Mouse (Mus musculus): ENCODE measurements around the gene Bglap. TPM values are rescaled to one million over a fixed set of nuclear protein-coding genes. Genes with fewer than 3 reads are reported as not detected.

The Bglap gene
- total RNA-seq, 2 experiments from 2014 or later, result not detected

DNA sequence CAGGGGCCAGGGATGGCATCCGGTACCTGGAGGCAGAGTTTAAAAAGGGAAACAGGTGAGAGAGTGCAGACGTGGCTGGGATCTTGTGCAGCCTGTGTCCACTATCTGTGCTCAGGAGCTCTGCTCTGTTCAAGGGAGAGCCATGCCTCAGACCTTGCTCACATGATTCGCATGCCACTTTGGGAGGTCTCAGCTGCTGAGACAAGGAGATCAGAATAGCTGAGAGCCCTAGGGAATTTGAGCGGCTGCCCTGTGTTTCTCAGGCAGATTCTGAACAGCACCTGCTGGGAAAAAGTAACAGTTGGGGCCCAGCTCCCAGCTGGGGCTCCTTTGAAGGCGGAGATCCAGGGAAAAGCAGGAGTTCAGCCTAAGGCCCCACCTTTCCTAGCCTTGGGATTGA is 24.7 kb downstream of the Bglap start:
- no peak for ATAC-seq (replicated peaks; ENCODE audit: low FRiP score, poor library complexity, severe bottlenecking)

DNA sequence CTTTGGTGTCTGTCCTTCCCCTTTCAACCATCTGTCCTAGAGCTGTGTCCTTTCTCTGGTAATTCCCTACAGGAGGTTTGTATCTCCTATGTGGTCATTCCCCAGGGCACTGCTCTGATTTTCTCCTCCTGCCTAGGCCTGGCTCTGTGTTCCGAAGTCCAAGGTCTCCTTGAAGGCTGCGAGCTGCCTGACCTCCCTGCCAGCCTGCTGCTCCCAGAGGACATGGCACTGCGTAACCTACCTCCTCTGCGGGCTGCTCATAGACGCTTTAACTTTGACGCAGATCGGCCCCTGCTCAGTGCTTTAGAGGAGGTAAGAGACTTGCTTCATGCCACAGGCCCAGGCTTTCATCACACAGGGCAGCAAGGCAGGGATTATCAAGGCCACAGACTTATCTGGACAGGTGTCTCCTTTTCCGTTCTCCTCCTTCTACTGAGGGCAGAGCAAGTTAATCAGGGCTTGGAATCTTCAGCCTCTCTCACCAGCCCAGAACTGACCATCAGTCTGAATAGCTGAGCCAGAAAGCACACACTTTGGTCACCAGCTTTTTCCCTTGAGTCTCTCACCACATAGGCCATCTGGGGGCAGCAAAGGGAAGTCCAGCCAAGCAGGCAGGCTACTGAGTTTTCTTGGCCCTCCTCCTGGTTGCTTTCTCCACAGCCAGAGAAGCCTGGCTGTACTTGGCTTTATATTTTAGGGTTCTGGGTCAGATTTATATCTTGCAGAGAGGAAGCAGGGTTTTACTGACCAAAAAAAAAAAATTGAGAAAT is 29.7 kb downstream of the Bglap start:
- ATAC-seq (replicated peaks; ENCODE audit: low FRiP score, poor library complexity, severe bottlenecking), result no peak

DNA sequence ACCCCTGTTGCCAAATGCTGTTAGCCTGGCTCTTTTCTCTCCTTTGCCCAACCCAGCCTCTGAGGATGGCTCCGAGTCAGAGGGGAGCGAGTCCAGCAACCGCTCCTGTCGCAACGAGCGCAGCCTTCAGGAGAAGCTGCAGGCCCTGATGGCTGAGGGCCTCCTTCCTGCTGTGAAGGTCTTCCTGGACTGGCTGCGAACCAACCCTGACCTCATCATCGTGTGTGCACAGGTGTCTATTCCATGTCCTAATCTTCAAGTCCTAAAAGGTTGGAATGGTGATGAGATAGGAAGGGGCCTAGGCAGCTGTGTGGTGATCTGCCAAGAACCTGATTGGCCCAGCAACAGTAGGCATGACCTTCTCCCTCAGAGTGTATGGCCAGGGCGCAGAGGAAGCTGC is 31.4 kb downstream of the Bglap start:
- ATAC-seq (replicated peaks; ENCODE audit: low FRiP score, poor library complexity, severe bottlenecking), result no peak

DNA sequence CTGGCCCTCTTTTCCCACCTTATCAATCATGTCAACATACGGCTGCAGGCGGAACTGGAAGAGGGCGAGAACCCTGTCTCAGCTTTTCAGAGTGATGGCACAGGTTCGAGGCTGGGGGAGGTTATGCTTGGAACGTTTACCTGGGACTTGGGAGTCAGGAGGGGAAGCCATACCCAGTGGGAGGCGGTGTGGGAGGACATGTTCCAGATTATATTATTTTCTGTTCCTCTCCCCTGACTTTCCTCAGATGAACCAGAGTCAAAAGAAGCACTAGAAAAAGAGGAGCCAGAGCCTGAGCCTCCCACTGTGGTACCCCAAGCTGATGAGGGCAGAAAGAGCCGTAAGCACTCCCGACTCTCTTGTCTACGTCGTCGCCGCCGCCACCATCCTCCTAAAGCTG is 33.5 kb downstream of the Bglap start:
- ATAC-seq (replicated peaks; ENCODE audit: low FRiP score, poor library complexity, severe bottlenecking), result no peak

DNA sequence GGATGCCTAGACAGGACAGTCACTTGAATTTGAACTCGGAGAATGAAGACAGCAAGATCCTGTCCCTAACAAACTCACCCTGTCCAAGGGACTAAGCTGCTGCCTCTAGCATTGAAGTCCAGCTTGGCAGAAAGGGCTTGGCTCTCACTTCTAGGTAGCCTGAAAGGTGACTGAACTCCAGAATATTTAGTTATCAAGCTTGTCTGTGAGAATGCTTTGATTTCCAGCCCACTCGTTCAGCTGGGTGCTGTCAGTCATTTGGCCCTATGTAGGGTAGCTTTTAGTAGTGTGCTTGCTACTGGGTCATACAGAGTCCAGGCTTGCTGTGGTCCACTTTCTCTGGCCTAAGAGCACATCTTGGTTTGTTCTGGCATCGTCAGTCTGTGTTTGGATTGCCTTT is 45.3 kb downstream of the Bglap start:
- no peak for ATAC-seq (replicated peaks; ENCODE audit: low FRiP score, poor library complexity, severe bottlenecking)

DNA sequence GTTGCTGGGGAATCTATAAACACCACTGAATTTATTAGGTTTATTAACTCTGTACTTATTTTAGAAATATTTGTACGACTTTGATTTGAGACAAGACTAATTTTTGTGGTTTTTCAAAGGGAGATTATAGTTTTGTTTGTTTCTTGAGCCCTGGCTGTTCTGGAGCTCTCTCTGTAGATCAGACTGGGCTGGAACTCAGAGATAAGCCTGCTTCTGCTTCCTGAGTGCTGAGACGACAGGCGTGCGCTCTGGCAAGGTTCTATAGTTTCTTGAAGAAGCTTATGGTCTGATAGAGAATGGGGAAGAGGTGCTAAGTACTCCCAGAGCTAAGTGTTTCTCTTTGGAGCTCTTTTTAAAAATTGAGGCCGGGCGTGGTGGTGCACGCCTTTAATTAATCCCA is 45.9 kb downstream of the Bglap start:
- ATAC-seq (replicated peaks; ENCODE audit: low FRiP score, poor library complexity, severe bottlenecking), result peak; percentile 49

DNA sequence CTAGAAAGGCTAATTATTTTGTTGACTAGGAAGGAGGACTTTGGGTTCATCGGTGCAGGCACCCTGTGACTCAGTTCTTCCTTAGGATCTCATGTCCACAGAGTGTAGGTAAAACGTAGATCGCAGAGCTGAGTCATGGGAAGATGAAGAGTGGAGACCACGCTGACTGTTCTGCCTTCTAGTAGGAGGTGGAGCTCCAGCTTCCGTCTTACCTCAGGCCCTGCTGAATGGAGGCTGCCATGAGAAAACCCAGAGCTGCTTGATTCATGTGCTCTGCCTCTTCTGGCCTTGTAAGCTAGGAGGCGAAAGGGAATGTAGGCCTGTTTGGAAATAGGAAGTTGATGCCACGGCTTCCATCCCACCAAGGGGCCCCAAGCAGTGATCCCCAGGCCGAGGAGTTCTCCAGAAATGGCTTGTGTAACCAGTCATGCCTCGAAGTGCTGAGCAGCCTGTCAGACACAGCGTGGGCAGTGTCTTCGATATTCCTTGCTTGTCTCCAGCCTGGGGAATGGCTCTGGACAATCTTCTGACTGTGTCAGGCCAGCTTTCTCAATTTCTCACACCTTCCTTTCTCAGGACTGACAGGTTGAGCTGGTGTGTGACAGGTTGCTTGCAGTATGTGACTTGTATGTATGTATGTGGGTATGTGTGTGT is 46.8 kb downstream of the Bglap start:
- ATAC-seq (replicated peaks; ENCODE audit: low FRiP score, poor library complexity, severe bottlenecking), result peak; percentile 50

DNA sequence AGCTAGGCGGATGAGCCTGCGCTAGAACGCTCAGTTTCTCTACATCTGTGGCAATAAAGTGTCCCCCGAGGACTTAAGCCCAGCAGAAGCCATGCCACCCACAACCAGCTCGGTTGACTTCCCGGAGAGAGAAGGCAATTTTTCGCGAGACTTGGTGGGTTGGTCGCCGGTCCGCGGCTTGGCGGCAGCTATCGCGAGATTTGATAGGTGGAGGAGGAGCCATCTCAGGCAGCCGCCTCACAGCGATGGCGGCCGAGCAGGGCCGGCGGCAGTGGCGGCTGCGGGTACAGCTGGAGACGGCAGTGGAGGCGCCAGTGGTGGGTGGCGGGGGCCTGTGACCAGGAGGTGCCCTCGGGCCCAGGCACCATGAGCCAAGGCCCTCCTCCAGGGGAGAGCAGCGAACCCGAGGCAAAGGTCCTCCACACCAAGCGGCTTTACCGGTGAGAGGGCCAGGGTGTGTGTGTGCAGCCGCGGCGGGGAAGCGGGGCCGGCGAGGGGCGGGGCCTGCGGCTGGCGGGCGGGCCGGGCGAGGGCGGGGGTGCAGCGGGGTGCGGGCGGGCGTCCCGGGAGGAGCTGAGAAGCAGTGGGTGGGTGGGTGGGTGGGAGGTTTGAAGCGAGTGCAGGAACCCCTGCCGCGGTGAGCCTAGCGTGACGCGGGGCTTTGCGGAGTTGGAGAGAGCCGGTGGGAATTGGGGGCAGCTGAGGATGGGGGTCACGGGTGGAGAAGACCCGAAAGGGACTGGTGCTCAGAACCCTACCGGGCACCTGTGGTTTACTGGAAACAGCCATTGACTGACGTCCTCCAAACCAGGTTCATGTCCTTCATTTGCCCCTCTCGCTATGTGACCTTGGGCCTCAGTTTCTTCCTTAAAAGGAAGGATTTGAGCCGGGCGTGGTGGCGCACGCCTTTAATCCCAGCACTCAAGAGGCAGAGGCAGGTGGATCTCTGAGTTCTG is 47.9 kb downstream of the Bglap start, which contains the start of the genes Tmem79 and Smg5:
Tmem79 (minus strand) TSS at position 91 of the 956 bp plus-strand sequence.
Smg5 (plus strand) TSS at position 203 of the 956 bp plus-strand sequence.
- peak; percentile 85 for ATAC-seq (replicated peaks; ENCODE audit: low FRiP score, poor library complexity, severe bottlenecking)

DNA sequence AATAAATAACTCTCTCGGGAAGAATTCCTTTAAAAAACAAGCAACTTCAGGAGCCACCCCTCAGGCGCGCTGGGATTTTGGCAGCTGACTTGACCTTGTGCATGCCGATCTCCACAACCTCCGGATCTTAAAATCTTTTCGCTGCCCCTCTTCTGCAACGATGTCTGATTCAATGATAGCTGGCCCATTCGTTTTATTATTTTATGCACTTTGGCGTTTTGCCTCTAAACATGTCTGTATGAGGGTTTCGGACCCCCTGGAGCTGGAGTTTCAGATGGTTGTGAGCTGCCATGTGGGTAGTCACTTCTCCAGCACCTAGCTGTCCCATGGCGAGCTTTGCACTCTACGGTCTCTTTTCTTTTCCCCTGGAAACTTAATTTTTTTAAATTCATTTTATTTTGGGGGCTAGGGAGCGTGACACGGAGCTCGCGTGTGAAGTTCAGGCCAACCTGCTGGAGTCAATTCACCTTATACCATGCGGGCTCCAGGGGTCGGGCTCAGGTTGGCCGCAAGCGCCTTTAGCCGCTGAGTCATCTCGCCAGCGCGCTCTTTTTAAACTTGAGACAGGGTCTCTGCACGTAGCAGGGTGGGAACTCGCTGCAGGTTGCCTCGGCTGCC is 48.7 kb downstream of the Bglap start:
- peak; percentile 60 for ATAC-seq (replicated peaks; ENCODE audit: low FRiP score, poor library complexity, severe bottlenecking)

DNA sequence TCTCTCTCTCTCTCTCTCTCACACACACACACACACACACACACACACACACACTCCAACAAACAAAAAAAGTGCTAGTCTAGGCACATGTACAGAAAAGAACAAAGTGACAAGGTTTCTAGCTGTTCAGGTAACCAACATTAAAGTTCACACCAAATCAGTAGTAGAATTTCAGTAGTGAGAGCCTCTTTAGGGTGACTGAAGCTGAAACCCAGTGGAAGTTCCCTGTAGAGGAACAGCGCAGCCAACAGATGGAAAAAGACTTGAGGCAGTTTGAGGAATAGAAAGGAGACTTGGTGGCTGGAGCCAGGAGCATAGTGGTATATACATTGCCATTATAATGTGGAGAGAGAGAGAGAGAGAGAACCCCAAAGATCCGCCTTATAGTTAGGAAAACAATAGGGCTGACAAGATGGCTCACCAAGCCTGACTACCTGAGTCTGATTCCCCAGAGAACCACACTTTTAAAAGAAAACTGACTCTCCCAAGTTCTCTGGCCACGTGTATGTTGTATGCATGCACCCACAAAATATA is 49.3 kb downstream of the Bglap start:
- ATAC-seq (replicated peaks; ENCODE audit: low FRiP score, poor library complexity, severe bottlenecking), result no peak

DNA sequence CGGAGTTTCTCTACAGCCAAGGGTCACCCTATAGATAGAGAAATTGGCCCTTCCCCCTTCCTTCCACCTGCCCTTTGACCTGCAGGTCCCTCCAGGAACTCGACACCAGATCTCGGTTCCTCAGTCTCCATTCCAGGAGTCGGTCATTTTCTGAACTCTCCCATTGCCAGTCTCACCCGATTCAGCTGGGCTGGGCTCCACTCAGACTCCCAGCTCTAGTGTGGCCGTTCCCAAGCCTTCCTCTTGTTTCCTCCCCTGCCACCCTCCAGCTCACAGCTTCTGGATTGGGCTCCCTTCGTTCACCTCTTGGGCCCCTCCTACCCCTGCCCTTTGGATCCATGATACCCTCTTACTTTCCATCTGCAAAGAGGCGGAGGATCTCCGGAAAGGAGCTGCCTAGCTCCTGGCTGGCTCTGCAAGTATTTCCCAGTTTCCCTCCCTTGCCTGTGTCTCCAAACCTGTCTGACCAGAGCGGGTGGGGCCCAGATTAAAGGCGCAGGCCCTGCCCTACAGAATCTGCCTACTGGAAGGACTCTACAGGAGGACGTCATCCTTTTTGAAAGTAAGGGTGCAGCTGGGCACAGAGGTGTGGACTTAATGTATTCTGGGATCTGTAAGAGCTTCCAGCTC is 50.1 kb downstream of the Bglap start:
- no peak for ATAC-seq (replicated peaks; ENCODE audit: low FRiP score, poor library complexity, severe bottlenecking)

Other genes with a start within 250 kb of the Bglap start
- 38.2 and 38.7 TPM in 2 replicates for gene Mef2d, start 242.1 kb downstream of the Bglap start, total RNA-seq (2015; ENCODE audit: low replicate concordance)
- gene Mef2d, start 242.1 kb downstream of the Bglap start, total RNA-seq (2017; ENCODE audit: low replicate concordance), result 11.3 and 19.8 TPM in 2 replicates
- not detected in 2 replicates for gene Rhbg, start 129.8 kb downstream of the Bglap start, total RNA-seq (2015; ENCODE audit: low replicate concordance)
- not detected in 2 replicates for gene Rhbg, start 129.8 kb downstream of the Bglap start, total RNA-seq (2017; ENCODE audit: low replicate concordance)
- not detected in 2 replicates for gene Gm38392, start 97.3 kb downstream of the Bglap start, total RNA-seq (2015; ENCODE audit: low replicate concordance)
- not detected in 2 replicates for gene Gm38392, start 97.3 kb downstream of the Bglap start, total RNA-seq (2017; ENCODE audit: low replicate concordance)
- gene Tsacc, start 87.5 kb downstream of the Bglap start, total RNA-seq (2015; ENCODE audit: low replicate concordance), result 5.0 TPM in 1 of 2 replicates, not detected in the other
- gene Tsacc, start 87.5 kb downstream of the Bglap start, total RNA-seq (2017; ENCODE audit: low replicate concordance), result not detected in 2 replicates
- 97.4 and 178 TPM in 2 replicates for gene Cct3, start 87.3 kb downstream of the Bglap start, total RNA-seq (2015; ENCODE audit: low replicate concordance)
- gene Cct3, start 87.3 kb downstream of the Bglap start, total RNA-seq (2017; ENCODE audit: low replicate concordance), result 48.6 and 66.1 TPM in 2 replicates
- gene Glmp, start 59.4 kb downstream of the Bglap start, total RNA-seq (2015; ENCODE audit: low replicate concordance), result 11.1 and 58.3 TPM in 2 replicates
- gene Glmp, start 59.4 kb downstream of the Bglap start, total RNA-seq (2017; ENCODE audit: low replicate concordance), result 5.9 and 13.1 TPM in 2 replicates
- not detected in 2 replicates for gene Tmem79, start 48.3 kb downstream of the Bglap start, total RNA-seq (2015; ENCODE audit: low replicate concordance)
- 0.09 TPM in 1 of 2 replicates, not detected in the other for gene Tmem79, start 48.3 kb downstream of the Bglap start, total RNA-seq (2017; ENCODE audit: low replicate concordance)
- 28.1 and 29.5 TPM in 2 replicates for gene Smg5, start 48.2 kb downstream of the Bglap start, total RNA-seq (2015; ENCODE audit: low replicate concordance)
- gene Smg5, start 48.2 kb downstream of the Bglap start, total RNA-seq (2017; ENCODE audit: low replicate concordance), result 45.1 and 58.0 TPM in 2 replicates
- 3.1 TPM in 1 of 2 replicates, not detected in the other for gene Paqr6, start 19.9 kb downstream of the Bglap start, total RNA-seq (2015; ENCODE audit: low replicate concordance)
- not detected in 2 replicates for gene Paqr6, start 19.9 kb downstream of the Bglap start, total RNA-seq (2017; ENCODE audit: low replicate concordance)
- gene Bglap3, start 11.7 kb downstream of the Bglap start, total RNA-seq (2015; ENCODE audit: low replicate concordance), result not detected in 2 replicates
- not detected in 2 replicates for gene Bglap3, start 11.7 kb downstream of the Bglap start, total RNA-seq (2017; ENCODE audit: low replicate concordance)
- not detected in 2 replicates for gene Bglap2, start 5.8 kb downstream of the Bglap start, total RNA-seq (2015; ENCODE audit: low replicate concordance)
- not detected in 2 replicates for gene Bglap2, start 5.8 kb downstream of the Bglap start, total RNA-seq (2017; ENCODE audit: low replicate concordance)
- 33.2 and 56.6 TPM in 2 replicates for gene Pmf1, start 25.9 kb upstream of the Bglap start, total RNA-seq (2015; ENCODE audit: low replicate concordance)
- 42.1 and 43.4 TPM in 2 replicates for gene Pmf1, start 25.9 kb upstream of the Bglap start, total RNA-seq (2017; ENCODE audit: low replicate concordance)
- gene Slc25a44, start 40.7 kb upstream of the Bglap start, total RNA-seq (2015; ENCODE audit: low replicate concordance), result 7.9 and 11.5 TPM in 2 replicates
- gene Slc25a44, start 40.7 kb upstream of the Bglap start, total RNA-seq (2017; ENCODE audit: low replicate concordance), result 13.7 and 20.2 TPM in 2 replicates
- 29.7 and 57.3 TPM in 2 replicates for gene Sema4a, start 76.7 kb upstream of the Bglap start, total RNA-seq (2015; ENCODE audit: low replicate concordance)
- gene Sema4a, start 76.7 kb upstream of the Bglap start, total RNA-seq (2017; ENCODE audit: low replicate concordance), result 9.8 and 20.7 TPM in 2 replicates
- gene Lmna, start 125.5 kb upstream of the Bglap start, total RNA-seq (2015; ENCODE audit: low replicate concordance), result 6.9 and 9.0 TPM in 2 replicates
- 45.6 and 52.7 TPM in 2 replicates for gene Lmna, start 125.5 kb upstream of the Bglap start, total RNA-seq (2017; ENCODE audit: low replicate concordance)
- gene Mex3a, start 147.9 kb upstream of the Bglap start, total RNA-seq (2015; ENCODE audit: low replicate concordance), result 0.19 and 1.5 TPM in 2 replicates
- 0.34 TPM in 1 of 2 replicates, not detected in the other for gene Mex3a, start 147.9 kb upstream of the Bglap start, total RNA-seq (2017; ENCODE audit: low replicate concordance)
- not detected in 2 replicates for gene Rab25, start 163.8 kb upstream of the Bglap start, total RNA-seq (2015; ENCODE audit: low replicate concordance)
- not detected in 2 replicates for gene Rab25, start 163.8 kb upstream of the Bglap start, total RNA-seq (2017; ENCODE audit: low replicate concordance)
- 4.2 and 8.6 TPM in 2 replicates for gene Lamtor2, start 168.6 kb upstream of the Bglap start, total RNA-seq (2015; ENCODE audit: low replicate concordance)
- 14.3 and 15.8 TPM in 2 replicates for gene Lamtor2, start 168.6 kb upstream of the Bglap start, total RNA-seq (2017; ENCODE audit: low replicate concordance)
- 5.4 and 7.9 TPM in 2 replicates for gene Ubqln4, start 169.3 kb upstream of the Bglap start, total RNA-seq (2015; ENCODE audit: low replicate concordance)
- gene Ubqln4, start 169.3 kb upstream of the Bglap start, total RNA-seq (2017; ENCODE audit: low replicate concordance), result 5.7 and 10.0 TPM in 2 replicates
- 80.3 and 91.8 TPM in 2 replicates for gene Ssr2, start 191.4 kb upstream of the Bglap start, total RNA-seq (2015; ENCODE audit: low replicate concordance)
- 24.3 and 35.9 TPM in 2 replicates for gene Ssr2, start 191.4 kb upstream of the Bglap start, total RNA-seq (2017; ENCODE audit: low replicate concordance)
- 15.2 and 20.5 TPM in 2 replicates for gene Arhgef2, start 221.5 kb upstream of the Bglap start, total RNA-seq (2015; ENCODE audit: low replicate concordance)
- gene Arhgef2, start 221.5 kb upstream of the Bglap start, total RNA-seq (2017; ENCODE audit: low replicate concordance), result 16.7 and 18.1 TPM in 2 replicates